Mouse (Mus musculus) adrenal gland, postnatal 10 days (tissue): ENCODE measurements at regions not wholly inside any gene's neighbourhood (a gene's known extent, or its start where the extent isn't known, plus 50 kb on each side); places are given as distances from the start of the nearest gene placed in this dataset.
"Not testable (repeated sequence)": the region's sequence is repeated elsewhere in the genome, so short reads cannot be mapped to it uniquely, and the experiment has no call there.

Source experiments
- DNase-seq: peaks from one replicate; pipeline ENCODE4 v3.0.0; 2021; ENCODE audit warnings: mixed read lengths

DNA sequence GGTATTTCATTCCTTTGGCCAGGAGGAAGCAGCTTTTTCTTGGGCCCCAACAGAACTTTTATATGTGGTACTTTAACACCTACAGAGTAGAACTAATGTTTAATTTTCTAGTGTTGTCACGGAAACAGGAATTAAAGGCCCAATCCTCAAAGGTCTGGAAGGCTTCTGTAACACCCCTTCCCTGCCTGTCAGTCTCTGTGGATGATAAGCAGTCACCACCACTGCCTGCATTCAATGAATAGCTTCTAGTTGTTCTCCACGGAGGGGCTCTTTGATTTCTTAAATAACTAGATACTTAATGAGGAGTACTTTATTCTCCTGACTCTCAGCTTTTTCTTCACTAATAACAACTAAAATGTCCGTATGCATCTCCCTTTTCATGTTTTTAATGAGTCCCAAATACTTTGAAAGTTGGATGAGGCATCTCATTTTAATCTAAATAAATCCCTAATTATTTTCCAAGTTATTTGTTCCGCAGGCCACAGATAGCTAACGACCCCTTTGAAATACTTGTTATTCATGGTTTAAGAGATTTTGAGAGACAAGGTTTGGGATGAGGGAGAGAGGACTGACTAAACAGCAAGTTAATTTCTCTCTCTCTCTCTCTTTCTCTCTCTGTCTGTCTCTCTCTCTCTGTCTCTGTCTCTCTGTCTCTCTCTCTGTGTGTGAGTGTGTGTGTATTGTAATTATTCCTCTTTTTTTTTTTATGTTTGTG, 686.0 kb upstream of the Ghitm start:
- no peak for DNase-seq

GRCm38 (mm10) chr14:37819959-37820358, 684.9 kb upstream of the Ghitm start:
- DNase-seq = peak; percentile 10

GRCm38 (mm10) chr14:37795642-37796041, 660.6 kb upstream of the Ghitm start:
- DNase-seq = no peak

DNA sequence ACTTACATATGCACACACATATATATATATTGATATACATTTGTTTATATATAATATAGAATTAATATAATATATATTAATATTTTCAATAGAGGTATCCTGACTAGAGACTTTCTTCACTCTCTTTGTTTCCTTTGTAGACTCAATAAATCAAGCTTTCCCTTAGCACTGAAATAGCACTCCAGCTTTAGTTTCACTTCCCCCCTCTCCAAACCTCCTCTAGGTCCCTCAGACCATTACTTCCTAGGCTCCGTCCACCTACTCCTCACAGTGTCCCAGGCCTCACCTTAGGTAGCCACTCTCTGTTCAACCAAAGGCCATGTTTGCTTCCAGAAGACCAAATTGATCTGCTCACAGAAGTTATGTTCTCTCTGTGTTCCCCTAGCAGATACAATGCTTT, 630.7 kb upstream of the Ghitm start:
- DNase-seq = no peak

DNA sequence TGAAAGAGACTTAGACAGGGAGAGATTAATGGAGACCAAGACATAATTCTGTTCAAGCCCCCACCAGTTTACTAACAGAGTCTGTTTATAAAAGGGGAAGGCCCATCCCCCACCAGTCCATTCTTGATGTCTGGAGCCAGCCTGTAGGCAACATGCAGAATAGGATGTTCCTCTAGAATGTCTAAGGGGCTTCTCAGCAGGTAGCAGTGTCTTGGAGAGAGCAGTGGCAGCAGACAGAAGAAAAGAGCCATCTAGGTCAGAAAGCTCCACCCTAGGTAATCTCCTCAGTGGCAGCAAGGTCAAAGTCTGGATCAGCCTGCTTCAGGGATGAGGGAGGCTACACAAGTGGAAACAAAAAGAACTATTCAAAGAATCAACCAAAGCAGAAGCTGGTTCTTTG, 614.6 kb upstream of the Ghitm start:
- DNase-seq = not testable (repeated sequence)

GRCm38 (mm10) chr14:37749162-37749561, 614.1 kb upstream of the Ghitm start:
- no peak for DNase-seq

DNA sequence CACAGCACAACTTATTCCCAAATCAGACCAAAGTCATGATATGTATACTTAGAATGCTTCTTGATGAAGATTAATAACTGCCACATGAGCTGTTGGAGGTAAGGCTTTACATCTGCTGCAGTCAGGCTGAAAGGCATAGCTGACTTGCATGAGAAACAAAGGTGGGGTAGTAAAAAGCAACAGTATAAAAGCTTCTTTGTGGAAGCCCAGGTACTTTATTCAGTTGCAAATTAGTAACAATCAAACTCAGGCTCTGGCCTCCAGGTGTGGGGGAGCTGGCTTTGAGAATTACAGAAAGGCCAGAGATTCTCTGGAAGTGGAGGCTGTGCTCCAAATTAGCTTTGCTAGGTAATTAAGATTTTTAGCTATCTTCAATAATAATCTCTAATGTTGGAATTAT, 608.0 kb upstream of the Ghitm start:
- no peak for DNase-seq

DNA sequence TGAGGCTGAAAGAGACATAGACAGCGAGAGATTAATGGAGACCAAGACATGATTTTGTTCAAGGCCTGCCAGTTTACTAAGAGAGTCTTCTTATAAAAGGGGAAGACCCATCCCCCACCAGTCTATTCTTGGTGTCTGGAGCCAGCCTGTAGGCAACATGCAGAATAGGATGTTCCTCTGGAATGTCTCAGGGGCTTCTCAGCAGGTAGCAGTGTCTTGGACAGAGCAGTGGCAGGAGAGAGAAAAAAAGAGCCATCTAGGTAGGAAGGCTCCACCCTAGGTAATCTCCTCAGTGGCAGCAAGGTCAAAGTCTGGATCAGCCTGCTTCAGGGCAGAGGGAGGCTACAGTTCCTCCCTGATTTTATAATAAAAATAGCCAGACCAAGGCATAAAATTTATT, 607.4 kb upstream of the Ghitm start:
- not testable (repeated sequence) for DNase-seq
